In genomic region chr3:28415986-28416385, GRCm38 (mm10) we compare ENCODE assay signal across 10 mouse cellular contexts.
DNase-seq lines count a peak whose midpoint lies in the region; ATAC-seq and TF ChIP-seq lines count a peak whose summit lies in the region.
"Had no signal": no experiment of that assay in that cellular context is flagged by ENCODE, and none has a peak within 500 bp of the region (broad histone marks: within the 10 kb centered on the region; RNA-seq: fewer than 3 reads in every experiment).

No protein-coding gene starts in this region.

- peak; percentile 73 for DNase-seq in brain, embryonic 14.5 days (ENCODE audit: low read depth)
- peak; percentile 30 for DNase-seq in embryo, embryonic 9.5 days (ENCODE audit: extremely low spot score)
- DNase-seq in natural killer cell, adult 2 months (ENCODE audit: low spot score in 2 of 2), result no peak
- DNase-seq in T-cell, adult 2 months (ENCODE audit: low spot score), result no peak
- DNase-seq in heart, adult 8-10 months (ENCODE audit: low spot score), result no peak
- DNase-seq in ovary, adult 18-20 months (ENCODE audit: low spot score), result no peak
- DNase-seq: thymus, postnatal 14 days had no signal

- no peak overlapping the region for H3K4me3 ChIP-seq in hindbrain, embryonic 13.5 days
- H3K4me3 ChIP-seq in midbrain, embryonic 15.5 days, result no peak overlapping the region
- H3K4me3 ChIP-seq: kidney, embryonic 15.5 days had no signal

- 20% methylated on average over 2 of the region's 2 CpGs for WGBS in hindbrain, embryonic 13.5 days
- WGBS in midbrain, embryonic 15.5 days, result 11% methylated on average over 2 of the region's 2 CpGs

- no peak for TF ChIP-seq CTCF in brain, embryonic 14.5 days (IDR thresholded peaks at IDR 0.05; ENCODE audit: borderline replicate concordance, extremely low read depth, insufficient read depth, insufficient read length)

- H3K9me3 ChIP-seq in hindbrain, embryonic 13.5 days, result no peaks in the 10 kb centered on the region
- no peaks in the 10 kb centered on the region for H3K9me3 ChIP-seq in midbrain, embryonic 15.5 days
- H3K9me3 ChIP-seq: kidney, embryonic 15.5 days had no signal

- no peaks in the 10 kb centered on the region for H3K27me3 ChIP-seq in hindbrain, embryonic 13.5 days
- H3K27me3 ChIP-seq in midbrain, embryonic 15.5 days (replicated peaks), result no peaks in the 10 kb centered on the region
- H3K27me3 ChIP-seq: kidney, embryonic 15.5 days had no signal

- H3K4me2 ChIP-seq in hindbrain, embryonic 13.5 days, result no peak overlapping the region
- H3K4me2 ChIP-seq in midbrain, embryonic 15.5 days, result no peak overlapping the region
- H3K4me2 ChIP-seq: kidney, embryonic 15.5 days had no signal

- peak overlapping the region; percentile 2; the same call in 1 of the 2 replicates for H3K27ac ChIP-seq in hindbrain, embryonic 13.5 days
- H3K27ac ChIP-seq in midbrain, embryonic 15.5 days, result 0 out of 2 replicates have a peak overlapping the region, but pooled peaks have one; percentile 23
- H3K27ac ChIP-seq: kidney, embryonic 15.5 days had no signal

- ATAC-seq in hindbrain, embryonic 13.5 days (ENCODE audit: low FRiP score), result 0 out of 2 replicates have a peak, but pooled peaks have one; percentile 18
- peak; percentile 56 for ATAC-seq in midbrain, embryonic 15.5 days (replicated peaks)

- no peak for TF ChIP-seq POLR2A in brain, embryonic 14.5 days (IDR thresholded peaks at IDR 0.05; ENCODE audit: borderline replicate concordance, extremely low read depth, insufficient read depth, insufficient read length, poor library complexity, severe bottlenecking)

- no peak overlapping the region for H3K9ac ChIP-seq in hindbrain, embryonic 13.5 days
- H3K9ac ChIP-seq in midbrain, embryonic 15.5 days, result no peak overlapping the region
- H3K9ac ChIP-seq: kidney, embryonic 15.5 days had no signal

- no peaks in the 10 kb centered on the region for H3K36me3 ChIP-seq in hindbrain, embryonic 13.5 days
- H3K36me3 ChIP-seq in midbrain, embryonic 15.5 days (replicated peaks), result no peaks in the 10 kb centered on the region
- H3K36me3 ChIP-seq: kidney, embryonic 15.5 days had no signal

- H3K4me1 ChIP-seq in hindbrain, embryonic 13.5 days (replicated peaks), result peaks cover 22% of the 10 kb centered on the region
- H3K4me1 ChIP-seq in midbrain, embryonic 15.5 days, result peaks cover 17% of the 10 kb centered on the region
- H3K4me1 ChIP-seq: kidney, embryonic 15.5 days had no signal

Comparison
In these comparisons a context has a peak if more than half of its experiments do, and no peak if none do; other contexts are left out.
1. DNase-seq: peak in brain, embryonic 14.5 days (single experiment) and embryo, embryonic 9.5 days (single experiment); none in natural killer cell, adult 2 months (0 of 2), T-cell, adult 2 months (single experiment), heart, adult 8-10 months (single experiment) and ovary, adult 18-20 months (single experiment).